Comparison of ENCODE assay signal across 17 mouse cellular contexts in genomic region chr17:66317576-66317975, GRCm38 (mm10).
"Had no signal": no experiment of that assay in that cellular context is flagged by ENCODE, and none has a peak within 500 bp of the region (broad histone marks: within the 10 kb centered on the region; RNA-seq: fewer than 3 reads in every experiment).

No protein-coding gene starts in this region.

- DNase-seq: lung, embryonic 14.5 days; lung, postnatal 10 days; lung, postnatal 4 days; midbrain, embryonic 14.5 days; right cerebral cortex, adult 18-20 months; right cerebral cortex, postnatal 25 days; right cerebral cortex, postnatal 4 days; spleen, adult 18-20 months; thymus, adult 18-20 months; thymus, postnatal 14 days; thymus, postnatal 36 days had no signal

- H3K27me3 ChIP-seq: midbrain, embryonic 12.5 days; neural tube, embryonic 13.5 days; neural tube, embryonic 15.5 days had no signal

- H3K36me3 ChIP-seq: midbrain, embryonic 10.5 days; midbrain, embryonic 12.5 days; neural tube, embryonic 13.5 days; neural tube, embryonic 15.5 days had no signal

- H3K27ac ChIP-seq: midbrain, embryonic 10.5 days; midbrain, embryonic 12.5 days; neural tube, embryonic 13.5 days; neural tube, embryonic 15.5 days had no signal

- H3K4me3 ChIP-seq: midbrain, embryonic 10.5 days; midbrain, embryonic 12.5 days; myocyte; neural tube, embryonic 13.5 days; neural tube, embryonic 15.5 days had no signal

- H3K9me3 ChIP-seq: midbrain, embryonic 10.5 days; midbrain, embryonic 12.5 days; neural tube, embryonic 13.5 days; neural tube, embryonic 15.5 days had no signal

- H3K9ac ChIP-seq: lung, embryonic 14.5 days; midbrain, embryonic 12.5 days; neural tube, embryonic 13.5 days; neural tube, embryonic 15.5 days had no signal

- H3K4me2 ChIP-seq: lung, embryonic 14.5 days; midbrain, embryonic 12.5 days; neural tube, embryonic 13.5 days; neural tube, embryonic 15.5 days had no signal

- ATAC-seq: midbrain, embryonic 16.5 days had no signal
